Mouse (Mus musculus): ENCODE data around the gene Blm. TPM values are rescaled to one million over a fixed set of nuclear protein-coding genes. Genes with fewer than 3 reads are reported as not detected.

Gene Blm
- polyA plus RNA-seq, 1 experiment from 2014 or later, result 14.5 TPM

Other genes starting within 250 kb of the Blm start
- 138 and 164 TPM in 2 replicates for gene Prc1, start 240.7 kb downstream of the Blm start, polyA plus RNA-seq (2015; fragmentation: Nextera tagmentation; extraction: Ambion mirVana)
- gene Rccd1, start 210.7 kb downstream of the Blm start, polyA plus RNA-seq (2015; fragmentation: Nextera tagmentation; extraction: Ambion mirVana), result 6.5 and 7.6 TPM in 2 replicates
- gene Unc45a, start 194.1 kb downstream of the Blm start, polyA plus RNA-seq (2015; fragmentation: Nextera tagmentation; extraction: Ambion mirVana), result 20.6 and 25.3 TPM in 2 replicates
- gene Hddc3, start 192.0 kb downstream of the Blm start, polyA plus RNA-seq (2015; fragmentation: Nextera tagmentation; extraction: Ambion mirVana), result 20.1 and 20.7 TPM in 2 replicates
- 15.0 and 17.4 TPM in 2 replicates for gene Man2a2, start 163.7 kb downstream of the Blm start, polyA plus RNA-seq (2015; fragmentation: Nextera tagmentation; extraction: Ambion mirVana)
- 14.1 and 15.4 TPM in 2 replicates for gene Fes, start 147.2 kb downstream of the Blm start, polyA plus RNA-seq (2015; fragmentation: Nextera tagmentation; extraction: Ambion mirVana)
- gene Furin, start 129.7 kb downstream of the Blm start, polyA plus RNA-seq (2015; fragmentation: Nextera tagmentation; extraction: Ambion mirVana), result 11.0 and 14.3 TPM in 2 replicates
- 17.8 and 19.9 TPM in 2 replicates for gene Crtc3, start 153.8 kb upstream of the Blm start, polyA plus RNA-seq (2015; fragmentation: Nextera tagmentation; extraction: Ambion mirVana)